Mouse (Mus musculus) adipose tissue, adult 10 weeks (tissue): ENCODE data around the gene Oas1g. TPM values are rescaled to one million over a fixed set of nuclear protein-coding genes. Genes with fewer than 3 reads are reported as not detected.

Experiments used
- polyA plus RNA-seq: library from polyadenylated mRNA; stranded (reverse); fragments of 350-450 nt; fragmentation: Illumina TruSeq; extraction: RNeasy Lipid Tissue Mini Kit (QIAGEN cat#74804); gene quantifications from one replicate; pipeline ENCODE4 v1.2.3, GENCODE M21; 2014; ENCODE audit warnings: low read depth, low replicate concordance

The Oas1g gene
- 1.7 TPM for polyA plus RNA-seq

GRCm38 (mm10) chr5:120887413-120887812 lies at the start of gene Oas1g:
Gene Oas1g, minus strand, starts transcription at chr5:120887613.

GRCm38 (mm10) chr5:120914204-120914603 lies 26.8 kb upstream of the Oas1g start, which contains the start of gene Oas1d:
Gene Oas1d, plus strand, starts transcription at chr5:120914536.

GRCm38 (mm10) chr5:120906791-120907733 lies 19.6 kb upstream of the Oas1g start, which contains the start of gene Oas1a:
Gene Oas1a, minus strand, starts transcription at chr5:120907521.

GRCm38 (mm10) chr5:120861121-120861520 lies 26.3 kb downstream of the Oas1g start, which contains the start of gene Oas1h:
Gene Oas1h, plus strand, starts transcription at chr5:120861421.

GRCm38 (mm10) chr5:120847067-120847466 lies 40.3 kb downstream of the Oas1g start, which contains the start of gene Oas1f:
Gene Oas1f, plus strand, starts transcription at chr5:120847367.

Other genes starting within 250 kb of the Oas1g start
- 0.52 TPM for gene Rasal1, start 238.8 kb downstream of the Oas1g start, polyA plus RNA-seq
- gene Dtx1, start 175.7 kb downstream of the Oas1g start, polyA plus RNA-seq = 3.7 TPM
- gene Oas2, start 137.8 kb downstream of the Oas1g start, polyA plus RNA-seq = 4.5 TPM
- 0.41 TPM for gene Oas3, start 110.0 kb downstream of the Oas1g start, polyA plus RNA-seq
- gene Oas1e, start 92.1 kb downstream of the Oas1g start, polyA plus RNA-seq = not detected
- 2.5 TPM for gene Oas1c, start 75.1 kb downstream of the Oas1g start, polyA plus RNA-seq
- gene Oas1f, start 40.2 kb downstream of the Oas1g start, polyA plus RNA-seq = not detected
- gene Oas1h, start 26.2 kb downstream of the Oas1g start, polyA plus RNA-seq = not detected
- gene Oas1a, start 19.9 kb upstream of the Oas1g start, polyA plus RNA-seq = 5.0 TPM
- gene Oas1d, start 26.9 kb upstream of the Oas1g start, polyA plus RNA-seq = not detected
- not detected for gene Rph3a, start 122.5 kb upstream of the Oas1g start, polyA plus RNA-seq